Mouse (Mus musculus): ENCODE measurements around the gene Cmtr1.

Gene Cmtr1

DNA sequence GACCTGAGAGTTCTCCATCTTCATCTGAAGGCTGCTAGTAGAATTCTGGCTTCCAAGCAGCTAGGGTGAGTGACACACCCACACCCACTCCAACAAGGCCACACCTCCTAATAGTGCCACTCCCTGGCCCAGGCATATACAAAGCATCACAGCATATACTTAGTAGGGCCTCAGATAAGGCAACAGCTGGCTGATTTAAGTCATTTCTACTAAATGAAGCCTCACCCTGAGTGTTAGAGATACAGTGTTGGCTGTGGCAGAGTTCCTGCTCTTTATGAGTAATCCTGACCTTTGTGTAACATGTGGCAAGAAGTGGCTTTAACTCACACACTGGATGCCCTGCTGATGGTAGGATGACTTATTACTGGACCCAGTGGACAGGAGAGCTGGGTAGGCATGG lies 9.5 kb downstream of the Cmtr1 start:
- no peak for DNase-seq

DNA sequence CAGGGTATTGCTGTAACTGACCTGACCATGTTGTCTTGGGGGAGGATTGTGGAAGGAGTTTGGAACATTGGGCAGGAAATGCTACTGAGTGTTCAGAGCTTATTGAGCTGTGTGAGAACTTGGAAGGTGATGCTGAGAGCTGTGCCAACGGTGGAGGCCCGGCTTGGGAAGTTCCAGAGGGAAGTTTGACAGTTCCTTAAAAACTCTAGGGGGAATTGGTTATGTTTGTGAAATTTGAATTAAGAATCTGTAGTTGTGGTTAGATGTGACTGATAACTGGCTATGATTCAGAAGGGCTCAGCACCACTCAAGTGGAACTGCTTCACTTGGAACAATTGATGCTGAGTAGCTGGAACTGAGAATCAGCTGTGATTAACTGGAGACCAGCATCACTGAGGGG lies 10.6 kb downstream of the Cmtr1 start:
- DNase-seq = no peak

DNA sequence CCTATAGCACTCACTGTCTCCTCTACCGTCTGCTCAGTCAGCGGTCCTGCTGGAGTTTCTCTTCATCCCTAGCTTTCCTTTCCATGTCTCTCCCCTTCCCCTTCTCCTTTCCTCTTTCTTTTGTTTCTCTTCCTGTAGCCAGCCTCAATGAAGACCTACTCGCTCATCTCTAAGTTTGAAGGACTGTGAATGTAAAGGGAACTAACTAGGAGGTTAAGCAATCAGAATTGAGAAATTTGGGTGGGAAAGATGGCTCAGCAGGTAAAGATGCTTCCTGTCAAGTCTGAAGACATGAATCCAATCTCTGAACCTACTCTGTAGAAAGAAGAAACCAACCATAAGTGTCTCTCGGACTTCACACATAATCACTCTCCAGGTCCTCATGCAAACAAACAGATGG lies 12.9 kb downstream of the Cmtr1 start:
- DNase-seq = no peak

DNA sequence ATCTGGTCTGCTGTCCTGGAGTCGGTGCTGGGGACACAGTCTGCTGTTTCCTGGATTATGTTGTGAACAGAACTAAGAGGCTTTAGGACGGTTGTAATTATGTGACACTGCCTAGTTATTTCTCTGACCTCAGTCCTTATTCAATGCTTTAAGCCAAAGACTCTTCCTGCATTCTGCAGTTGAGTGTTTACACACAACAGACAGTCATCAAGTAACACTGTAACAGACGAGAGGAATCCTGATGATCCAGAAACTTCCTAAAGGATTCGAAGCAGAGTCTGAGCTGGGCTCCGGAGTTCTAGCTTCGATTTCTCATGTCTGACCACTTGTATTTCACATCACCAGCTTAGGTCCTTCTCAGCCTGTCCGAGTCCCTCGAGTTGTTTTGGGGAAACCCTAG lies 18.1 kb downstream of the Cmtr1 start:
- no peak for DNase-seq

DNA sequence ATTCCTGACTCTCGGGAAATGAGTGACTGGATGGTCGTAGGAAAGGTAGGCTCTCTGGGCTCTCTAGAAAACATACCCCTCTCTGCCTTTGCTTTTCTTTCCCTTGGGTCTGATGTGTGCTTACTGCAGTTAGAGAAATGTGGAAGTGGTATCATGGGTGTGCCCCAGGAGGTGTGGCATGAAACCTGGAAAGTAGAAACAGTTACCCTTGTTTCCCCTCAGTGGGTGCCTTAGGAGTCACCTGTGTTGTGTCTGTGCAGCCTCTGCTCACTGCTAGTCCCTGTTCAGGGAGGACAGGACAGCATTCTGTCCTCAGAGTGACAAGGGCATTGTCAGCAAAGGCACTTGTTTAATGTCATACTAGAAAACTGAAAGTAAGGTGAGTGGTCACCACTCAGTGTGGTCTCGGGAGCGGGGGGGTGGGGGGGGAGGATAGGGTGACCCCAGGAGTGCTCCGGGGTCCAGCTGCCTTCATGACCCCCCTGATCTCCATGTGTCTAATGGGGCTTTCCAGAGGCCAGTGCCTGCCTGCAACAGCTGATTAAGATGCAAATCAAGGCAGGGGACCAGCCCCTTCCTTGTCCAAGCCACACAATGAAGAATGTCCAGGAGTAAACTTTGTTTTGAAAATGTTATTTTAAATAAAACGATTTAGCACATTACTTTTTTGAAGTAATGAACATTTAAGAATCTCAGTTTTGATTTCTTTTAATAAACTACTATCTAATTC lies 18.8 kb downstream of the Cmtr1 start:
- DNase-seq = no peak

DNA sequence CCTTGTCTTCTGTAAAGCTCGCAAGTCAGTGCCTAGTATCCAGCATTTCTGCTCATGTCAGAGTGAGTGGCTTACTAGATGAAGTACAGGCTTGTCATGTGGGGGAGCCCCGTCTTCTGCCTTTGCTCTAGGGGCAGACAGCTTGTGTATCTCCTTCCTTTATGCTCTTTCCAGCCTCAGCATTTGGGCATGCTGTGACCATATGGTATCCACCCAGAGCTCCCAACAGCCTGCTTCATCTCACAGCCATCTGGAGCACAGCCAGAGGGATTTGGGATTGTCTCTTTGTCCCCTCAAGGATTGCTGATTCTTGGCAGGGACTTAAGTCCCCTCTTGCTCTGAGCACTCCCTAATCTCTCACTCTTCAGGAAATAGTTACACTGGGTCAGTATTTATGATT lies 19.8 kb downstream of the Cmtr1 start:
- DNase-seq = peak; percentile 97 to 99

DNA sequence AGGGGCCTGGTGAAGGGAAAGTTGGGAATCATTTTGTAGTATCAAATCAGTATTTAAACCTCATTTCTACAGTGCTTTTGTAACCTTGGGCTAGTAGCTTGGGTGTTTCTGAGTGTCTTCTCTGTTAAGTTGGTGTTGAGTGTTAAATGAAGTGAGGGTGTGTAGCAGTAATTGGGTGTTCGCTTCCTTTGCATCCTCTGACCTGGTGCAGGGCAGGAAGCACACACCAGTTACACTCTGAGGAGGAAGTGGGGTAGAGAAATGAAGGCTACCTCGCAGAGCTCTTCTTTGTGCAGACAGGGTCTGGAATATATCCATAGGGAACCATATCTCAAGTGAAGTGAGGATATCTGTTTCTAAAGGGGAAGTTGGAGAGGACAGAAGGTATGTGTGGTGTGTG lies 20.5 kb downstream of the Cmtr1 start:
- DNase-seq = no peak

DNA sequence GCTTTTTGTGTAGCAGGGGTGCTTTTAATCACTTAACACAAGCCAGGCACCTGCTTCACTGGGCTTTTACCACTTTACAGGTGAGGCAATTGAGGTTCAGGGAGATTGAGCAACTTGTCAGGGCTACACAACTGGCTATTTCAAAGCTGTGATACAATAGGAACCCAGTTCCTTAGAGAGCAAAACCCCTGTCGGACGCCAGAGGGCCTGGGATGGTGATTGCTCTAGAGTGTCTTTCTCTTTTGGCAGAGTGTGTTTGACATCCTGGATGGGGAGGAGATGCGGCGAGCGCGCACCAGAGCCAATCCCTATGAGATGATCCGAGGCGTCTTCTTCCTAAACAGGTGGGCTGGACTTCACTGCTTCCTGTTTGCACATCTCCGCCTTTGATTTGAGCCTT lies 21.3 kb downstream of the Cmtr1 start:
- DNase-seq = no peak

DNA sequence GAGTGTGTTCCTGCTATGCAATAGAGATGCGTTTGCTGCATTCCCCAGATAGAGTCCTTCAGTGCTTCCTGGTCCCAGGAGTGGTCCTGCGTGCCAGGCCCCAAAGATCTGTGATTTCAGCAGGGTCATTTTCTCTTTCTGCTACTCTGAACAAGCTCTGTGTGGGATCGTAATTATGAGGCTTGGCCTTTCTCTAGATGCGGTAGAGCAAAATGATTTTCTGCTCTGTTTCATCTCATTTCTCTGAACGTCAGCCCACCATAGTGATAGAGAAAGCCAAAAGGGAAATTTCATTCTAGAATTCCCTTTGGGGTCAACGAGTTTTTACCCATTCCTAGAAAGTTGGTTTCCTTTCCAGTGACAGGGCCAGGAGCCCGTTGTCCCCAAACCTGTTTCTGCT lies 21.9 kb downstream of the Cmtr1 start:
- no peak for DNase-seq

DNA sequence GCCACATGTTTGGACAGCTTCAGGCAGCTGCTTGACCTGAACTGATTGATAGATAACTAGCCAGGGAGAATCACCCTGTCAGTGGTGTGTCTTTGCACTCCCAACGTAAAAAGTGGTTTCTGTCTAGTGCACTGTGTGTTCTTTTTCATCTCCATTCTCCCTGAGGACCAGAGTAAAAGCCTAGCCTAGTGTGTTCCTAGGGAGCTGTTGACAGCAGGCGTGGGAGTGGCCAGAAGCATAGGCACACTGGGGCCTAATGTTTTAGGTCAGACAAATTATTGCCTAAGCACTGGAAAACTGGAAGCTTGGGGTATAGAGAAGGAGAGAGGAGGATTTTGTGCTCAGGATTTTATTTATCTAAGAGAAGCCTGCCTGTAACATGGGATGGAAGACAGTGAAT lies 22.7 kb downstream of the Cmtr1 start:
- DNase-seq = no peak

DNA sequence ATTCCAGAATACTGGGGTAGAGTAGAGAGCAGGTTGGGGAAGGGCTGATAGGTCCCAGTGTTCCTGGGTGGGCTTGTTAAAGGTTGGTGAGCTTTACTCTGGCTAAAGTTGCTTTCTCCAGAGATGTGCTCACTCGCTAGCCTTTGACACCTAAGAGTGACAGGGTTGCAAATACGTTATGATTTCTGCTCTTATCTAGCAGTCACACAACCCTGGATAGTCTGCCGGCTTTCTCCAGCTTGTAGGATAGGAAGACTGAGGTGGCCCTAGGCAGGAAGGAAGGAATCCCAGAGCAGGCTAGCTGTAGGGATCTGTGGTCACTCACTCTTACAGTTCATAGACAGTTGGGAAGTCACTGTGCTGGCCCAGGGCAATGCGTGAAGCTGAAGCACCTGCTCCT lies 23.9 kb downstream of the Cmtr1 start:
- no peak for DNase-seq

DNA sequence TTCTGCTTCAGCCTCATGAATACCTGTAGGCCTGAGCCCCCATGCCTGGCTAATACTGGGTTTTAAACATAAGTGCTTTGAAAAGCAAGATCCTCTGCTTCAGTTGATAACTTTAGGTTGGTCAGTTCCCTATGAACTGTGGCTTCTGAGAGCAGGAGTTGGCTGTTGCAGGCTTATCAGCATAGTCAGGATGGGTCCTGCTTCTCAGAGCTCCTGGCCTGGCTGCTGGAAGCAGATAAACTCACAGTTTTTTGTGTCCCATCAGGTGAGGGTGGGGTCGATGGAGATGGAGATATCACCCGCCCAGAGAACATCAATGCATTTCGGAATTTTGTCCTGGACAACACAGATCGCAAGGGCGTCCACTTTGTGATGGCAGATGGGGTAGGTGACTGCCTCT lies 26.4 kb downstream of the Cmtr1 start:
- no peak for DNase-seq

DNA sequence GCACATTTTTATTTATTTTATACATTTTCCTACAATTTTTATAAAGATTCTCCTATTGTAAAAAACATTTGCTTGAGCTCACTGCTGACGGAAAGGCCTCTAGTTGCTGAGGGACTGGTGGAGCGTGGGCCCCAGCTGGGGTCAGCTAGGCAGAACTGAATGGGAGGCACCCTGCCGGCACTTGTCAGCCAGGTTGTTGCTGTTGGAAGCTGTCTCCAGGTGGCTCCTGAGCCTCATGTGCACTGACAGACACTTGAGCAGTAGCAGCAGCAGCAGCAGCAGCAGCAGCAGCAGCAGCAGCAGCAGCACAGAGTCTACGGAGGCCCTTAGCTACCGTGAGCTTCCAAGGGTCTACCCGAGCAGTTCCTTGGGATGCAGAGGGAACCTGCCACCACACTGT lies 27.0 kb downstream of the Cmtr1 start:
- no peak for DNase-seq

DNA sequence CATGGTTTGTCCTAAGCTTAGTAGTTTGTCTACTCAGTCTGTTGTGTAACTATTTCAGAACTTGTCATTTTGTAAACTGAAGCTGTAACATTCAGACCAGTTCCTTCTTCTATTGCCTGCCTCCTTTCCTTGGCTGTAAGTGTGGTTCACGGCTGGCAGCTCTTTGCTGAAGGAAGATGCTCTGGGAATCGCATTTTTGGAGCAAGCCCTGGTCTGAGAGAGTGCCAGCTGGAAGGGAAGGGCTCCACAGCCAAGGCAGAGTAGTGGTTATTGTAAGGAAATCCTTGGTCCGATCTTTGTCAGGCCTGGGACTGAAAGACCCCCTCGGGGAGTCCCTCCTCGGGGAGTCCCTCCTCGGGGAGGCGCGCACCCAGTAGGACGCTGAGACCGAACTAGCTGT lies 28.2 kb downstream of the Cmtr1 start:
- DNase-seq = peak; percentile 72 to 77

DNA sequence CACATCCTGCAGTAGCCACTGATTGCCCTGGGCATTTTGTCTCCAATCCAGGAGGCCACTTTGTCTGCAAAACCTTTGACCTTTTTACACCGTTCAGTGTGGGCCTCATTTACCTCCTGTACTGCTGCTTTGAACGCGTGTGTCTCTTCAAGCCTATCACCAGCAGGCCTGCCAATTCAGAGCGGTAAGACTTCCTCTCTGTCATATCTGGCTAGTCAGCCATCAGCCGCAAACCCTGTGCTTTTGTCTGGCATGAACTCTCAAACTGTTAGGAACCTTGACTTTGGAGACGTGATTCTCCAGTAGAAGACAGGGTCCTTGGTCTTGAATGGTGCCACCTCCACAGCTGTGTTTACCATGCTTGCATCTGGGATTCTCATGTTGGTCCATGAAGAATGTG lies 29.9 kb downstream of the Cmtr1 start:
- no peak for DNase-seq

DNA sequence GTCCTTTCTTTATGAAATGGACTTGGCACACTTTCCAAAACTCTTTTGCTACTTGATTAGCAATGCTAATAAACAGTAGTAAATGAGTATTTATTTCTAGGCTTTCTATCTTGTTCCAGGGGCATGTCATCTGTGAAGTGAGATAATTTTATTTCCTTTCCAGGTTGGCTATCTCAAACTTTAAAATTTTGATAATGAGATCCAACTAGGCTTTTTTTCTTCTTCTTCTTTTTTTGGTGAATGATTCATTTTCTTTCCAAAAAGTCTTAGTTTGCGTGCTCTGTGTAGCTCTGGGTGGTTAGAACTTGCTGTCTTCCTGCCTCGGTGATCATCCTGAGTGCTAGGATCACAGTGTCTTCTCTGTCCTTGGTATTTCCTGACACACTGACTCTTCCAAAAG lies 32.4 kb downstream of the Cmtr1 start:
- no peak for DNase-seq

DNA sequence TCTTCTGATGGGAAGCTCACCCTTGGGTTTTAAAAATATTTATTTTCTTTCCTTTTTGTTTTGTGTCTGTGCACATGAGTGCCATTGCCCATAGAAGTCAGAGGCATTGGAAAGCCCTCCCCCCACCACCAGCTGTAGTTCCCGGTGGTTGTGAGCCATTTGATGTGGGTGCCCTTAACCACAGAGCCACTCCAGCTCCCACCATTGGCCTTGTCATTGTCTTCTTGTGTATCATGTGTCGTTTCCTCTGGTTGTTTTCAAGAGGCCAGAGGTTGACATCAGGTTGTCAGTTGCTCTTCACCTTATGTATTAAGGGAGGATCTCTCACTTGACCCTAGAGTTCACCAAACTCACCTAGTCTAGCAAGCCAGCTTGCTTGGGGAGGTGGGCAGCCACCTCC lies 33.2 kb downstream of the Cmtr1 start:
- DNase-seq = no peak

DNA sequence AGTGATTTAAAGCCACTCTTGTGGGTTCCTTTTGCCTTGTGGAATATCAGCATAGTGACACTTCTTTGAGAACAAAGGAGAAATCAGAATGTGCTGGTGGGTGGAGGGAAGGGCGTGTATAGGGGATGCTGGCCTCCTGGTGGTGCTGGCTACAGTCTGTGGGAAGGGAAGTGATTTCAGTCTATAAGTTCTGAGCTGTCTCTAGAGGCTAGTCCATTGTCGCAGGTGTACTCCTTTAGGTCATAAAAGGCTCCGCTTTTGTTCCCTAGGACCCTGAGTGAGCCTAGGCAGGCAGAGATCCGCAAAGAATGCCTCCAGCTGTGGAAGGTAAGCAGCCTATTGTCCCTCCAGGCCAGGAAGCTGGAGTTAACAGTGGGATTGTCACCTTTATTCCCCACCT lies 34.1 kb downstream of the Cmtr1 start:
- DNase-seq = no peak

DNA sequence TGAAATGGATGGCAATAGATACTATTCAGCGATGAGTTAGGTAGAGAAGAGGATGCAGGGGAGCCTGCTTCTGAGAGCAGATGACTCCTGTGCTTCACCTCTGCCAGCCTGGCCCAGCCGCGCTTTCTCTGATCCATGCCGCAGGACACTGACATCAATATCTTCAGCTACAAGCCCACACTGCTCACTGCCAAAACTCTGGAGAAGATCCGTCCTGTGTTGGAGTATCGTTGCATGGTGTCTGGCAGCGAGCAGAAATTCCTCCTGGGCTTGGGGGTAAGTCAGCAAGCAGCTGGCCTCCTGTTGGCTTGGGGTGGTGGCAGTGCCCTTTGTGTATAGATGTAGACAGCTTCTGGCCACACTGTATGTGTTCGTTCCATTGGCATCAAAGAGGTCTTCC lies 36.5 kb downstream of the Cmtr1 start:
- DNase-seq = no peak

DNA sequence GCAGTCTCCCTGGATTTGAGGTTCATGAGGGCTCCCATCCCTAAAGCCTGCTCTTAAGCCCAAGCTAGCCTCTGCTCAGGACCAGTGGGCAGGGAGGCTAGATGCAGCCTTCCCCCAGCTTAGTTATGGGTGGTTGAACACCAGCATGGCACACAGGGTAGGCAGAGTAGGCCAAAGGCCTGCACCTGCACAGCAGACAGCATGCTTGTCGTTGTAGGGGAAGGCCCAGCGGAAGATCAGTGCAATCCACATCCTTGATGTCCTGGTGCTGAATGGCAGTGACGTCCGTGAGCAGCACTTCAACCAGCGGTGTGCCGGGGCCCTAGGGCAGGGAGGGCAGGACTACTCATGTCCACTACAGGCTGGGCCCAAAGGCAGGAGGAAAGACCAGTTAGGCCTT lies 38.0 kb downstream of the Cmtr1 start:
- DNase-seq = no peak

DNA sequence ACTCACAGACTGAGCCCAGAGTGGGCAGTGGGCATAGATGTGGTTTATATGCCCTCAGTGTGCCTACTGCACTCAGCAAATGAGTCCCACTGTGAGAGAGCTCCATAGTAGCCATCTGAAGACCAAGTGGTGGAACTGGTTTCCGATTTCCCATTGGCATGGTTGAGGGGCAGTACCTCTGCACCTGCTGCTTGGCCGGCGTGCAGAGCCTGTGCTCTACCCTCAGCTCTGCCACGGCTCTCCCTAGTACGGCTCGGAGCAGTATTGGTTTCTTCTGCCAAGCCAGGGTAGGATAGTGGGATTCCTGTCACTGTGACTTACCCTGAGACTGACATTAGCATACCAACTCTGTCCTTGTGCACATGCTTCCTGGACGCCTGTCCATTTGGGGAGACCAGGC lies 40.2 kb downstream of the Cmtr1 start:
- no peak for DNase-seq

DNA sequence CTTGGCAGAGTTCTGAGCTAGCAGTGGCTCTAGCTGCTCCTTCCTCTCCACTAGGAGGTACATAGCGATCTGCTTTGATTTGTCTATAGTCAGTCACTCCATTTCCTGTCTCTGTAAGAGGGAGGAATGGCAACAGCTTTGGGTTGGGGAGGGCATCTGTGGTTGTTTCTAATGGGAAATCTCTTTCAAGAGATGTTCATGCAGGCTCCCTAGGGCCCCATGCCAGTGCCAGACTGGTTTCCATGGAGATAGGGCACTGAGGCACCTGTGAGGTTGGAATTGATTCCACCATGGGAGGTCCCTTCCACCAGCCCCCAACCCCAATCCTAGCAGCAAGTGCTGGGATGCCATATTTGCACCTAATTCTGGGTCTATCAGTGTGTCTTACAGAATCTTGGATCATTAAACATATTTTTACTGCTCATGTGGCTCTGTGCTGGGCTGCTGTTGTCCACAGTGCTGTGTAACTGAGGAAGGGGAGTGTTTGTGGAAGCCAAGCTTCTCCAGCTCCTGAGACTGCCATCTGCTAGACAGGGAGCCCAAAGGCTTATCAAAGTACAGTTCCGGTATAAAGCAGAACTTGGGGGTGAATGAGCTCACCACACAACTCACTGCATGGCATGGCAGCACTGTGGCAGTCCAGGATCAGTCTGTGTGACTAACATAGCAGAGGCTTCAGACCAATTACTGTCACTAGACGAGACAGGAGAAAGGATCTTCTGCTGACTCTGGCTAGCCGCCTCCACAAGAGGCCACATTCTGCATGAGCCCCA lies 42.7 kb downstream of the Cmtr1 start:
- DNase-seq = no peak

DNA sequence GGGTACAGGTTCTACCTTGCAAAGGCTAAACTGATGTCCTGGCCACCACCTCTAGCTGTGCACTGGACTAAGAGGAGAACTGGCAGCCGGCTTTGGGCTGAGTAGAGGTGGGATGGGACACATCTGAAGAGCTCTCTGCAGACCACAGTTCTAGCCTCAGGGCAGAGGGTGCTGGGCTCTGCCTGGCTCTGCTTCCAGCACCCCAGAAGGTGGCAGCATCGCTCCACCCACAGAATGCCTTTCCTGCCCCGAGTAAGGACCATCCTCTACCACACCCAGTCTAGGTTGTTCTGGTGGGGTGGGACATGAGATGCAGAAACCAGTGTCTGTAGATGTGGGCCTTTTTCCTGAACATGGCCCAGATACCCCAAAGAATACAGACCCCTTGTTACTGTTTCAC lies 44.4 kb downstream of the Cmtr1 start:
- DNase-seq = peak; percentile 75 to 76

DNA sequence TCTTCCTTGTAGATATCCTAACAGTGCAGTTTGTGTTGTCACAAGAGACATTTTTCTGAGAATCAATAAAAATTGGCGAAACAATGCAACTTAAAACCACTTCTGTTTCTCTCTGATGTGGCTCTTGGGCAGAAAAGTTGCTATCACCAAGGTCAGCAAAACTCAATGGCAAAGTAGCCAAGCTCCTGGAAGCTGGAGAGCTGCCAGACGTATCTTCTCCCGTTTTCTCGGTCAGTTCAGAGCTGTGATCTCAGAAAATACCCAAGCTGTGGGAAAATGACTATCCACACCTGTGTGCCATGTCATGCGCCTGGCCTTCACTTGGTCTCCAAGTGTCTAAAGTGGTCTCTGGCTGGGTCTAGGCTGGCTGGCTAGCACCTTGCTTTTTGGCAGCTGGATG lies 45.5 kb downstream of the Cmtr1 start:
- DNase-seq = no peak

Data from cerebellum, postnatal 36 days (tissue).